Mouse (Mus musculus) embryonic facial prominence, embryonic 14.5 days (tissue): ENCODE measurements around the gene Ccdc110. TPM values are rescaled to one million over a fixed set of nuclear protein-coding genes. Genes with fewer than 3 reads are reported as not detected.

Experiments used
- ATAC-seq: fragments of 200-750 bp; cut with Nextera tagmentation; 2 replicates; pipeline ENCODE4 v1.8.0; 2017; ENCODE audit warnings: low read depth, moderate number of reproducible peaks, moderate TSS enrichment
- DNase-seq: peaks from one replicate; pipeline ENCODE4 v3.0.0-alpha.2; 2015; ENCODE audit warnings: low spot score
- H3K27ac ChIP-seq: fragments of 300-500 bp; sonication (generic); replicated peaks from 2 replicates; pipeline ENCODE4 v1.5.1; 2014; ENCODE audit warnings: low read depth, mild to moderate bottlenecking, low read length, moderate library complexity
- H3K27me3 ChIP-seq: fragments of 300-500 bp; sonication (generic); replicated peaks from 2 replicates; pipeline ENCODE4 v1.6.1; 2014; ENCODE audit warnings: low read length; ENCODE audit not compliant: control insufficient read depth, insufficient read depth
- H3K36me3 ChIP-seq: fragments of 300-500 bp; sonication (generic); 2 replicates; pipeline ENCODE4 v1.6.1; 2014; ENCODE audit warnings: low read length, mixed read lengths; ENCODE audit not compliant: control insufficient read depth, insufficient read depth
- H3K4me1 ChIP-seq: fragments of 300-500 bp; sonication (generic); 2 replicates; pipeline ENCODE4 v1.6.1; 2014; ENCODE audit warnings: antibody characterized with exemption, low read length; ENCODE audit not compliant: control insufficient read depth, insufficient read depth
- H3K4me2 ChIP-seq: fragments of 300-500 bp; sonication (generic); 2 replicates; pipeline ENCODE4 v1.6.1; 2014; ENCODE audit warnings: low read depth, mild to moderate bottlenecking, low read length, moderate library complexity, mixed read lengths
- H3K4me3 ChIP-seq: fragments of 300-500 bp; sonication (generic); 2 replicates; pipeline ENCODE4 v1.5.1; 2014; ENCODE audit warnings: low read depth, mild to moderate bottlenecking, low read length
- H3K9ac ChIP-seq: fragments of 300-500 bp; sonication (generic); 2 replicates; pipeline ENCODE4 v1.6.1; 2014; ENCODE audit warnings: low read depth, mild to moderate bottlenecking, low read length, moderate library complexity, mixed read lengths
- H3K9me3 ChIP-seq: fragments of 300-500 bp; sonication (generic); 2 replicates; pipeline ENCODE4 v1.6.1; 2016; ENCODE audit warnings: low read length; ENCODE audit not compliant: control insufficient read depth
- WGBS: fragments of 180-500 bp; shearing (Covaris S2); extraction: QIAGEN DNeasy Blood & Tissue Kit; methylation state at CpG from one replicate; pipeline ENCODE4 v1.1.7; 2014; 5-methylcytosine and 5-hydroxymethylcytosine counted together
- polyA plus RNA-seq: library from polyadenylated mRNA; unstranded; fragments of >200 nt; fragmentation: Nextera tagmentation; extraction: Ambion mirVana; gene quantifications from 2 replicates; pipeline ENCODE4 v1.2.1, GENCODE M21; 2014

Gene Ccdc110
- polyA plus RNA-seq, 1 experiment from 2014 or later = not detected

- no peak for DNase-seq
- ATAC-seq = no peak
- 58% methylated on average over 2 of the region's 2 CpGs for WGBS
Observed at GRCm38 (mm10) chr8:45950622-45951021, 16.2 kb downstream of the Ccdc110 start.

GRCm38 (mm10) chr8:45970894-45971293, 36.5 kb downstream of the Ccdc110 start:
- DNase-seq (no peak), ATAC-seq (no peak)
- Histone ChIP-seq H3K4me1 (peaks cover 7% of the 10 kb centered on the region; the same call in 1 of the 2 replicates), H3K9me3 (peaks cover 6% of the 10 kb centered on the region), H3K9ac (no peak overlapping the region), H3K4me3 (no peak overlapping the region), H3K27me3 (no peaks in the 10 kb centered on the region), H3K27ac (no peak overlapping the region), H3K36me3 (no peaks in the 10 kb centered on the region), H3K4me2 (no peak overlapping the region)
- WGBS = 95% methylated on average over 12 of the region's 12 CpGs

More at GRCm38 (mm10) chr8:45950622-45951021, 16.2 kb downstream of the Ccdc110 start:
- H3K27me3 ChIP-seq = no peaks in the 10 kb centered on the region
- no peak overlapping the region for H3K4me2 ChIP-seq
- no peak overlapping the region for H3K27ac ChIP-seq
- H3K9ac ChIP-seq = no peak overlapping the region
- H3K4me1 ChIP-seq = no peaks in the 10 kb centered on the region
- H3K4me3 ChIP-seq = no peak overlapping the region
- H3K36me3 ChIP-seq = no peaks in the 10 kb centered on the region
- no peaks in the 10 kb centered on the region for H3K9me3 ChIP-seq

- H3K27ac ChIP-seq = peak overlapping the region; percentile 90; the same call in 1 of the 2 replicates
- H3K9ac ChIP-seq = peak overlapping the region; percentile 81
- peaks cover 6% of the 10 kb centered on the region for H3K9me3 ChIP-seq
- no peak for DNase-seq
- ATAC-seq = no peak
- no peaks in the 10 kb centered on the region for H3K27me3 ChIP-seq
- WGBS = 65% methylated on average over 8 of the region's 8 CpGs
- peaks cover 13% of the 10 kb centered on the region for H3K4me1 ChIP-seq
- H3K4me3 ChIP-seq = 0 out of 2 replicates have a peak overlapping the region, but pooled peaks have one; percentile 67
- H3K4me2 ChIP-seq = peak overlapping the region; percentile 68
- peaks cover 5% of the 10 kb centered on the region; the same call in 1 of the 2 replicates for H3K36me3 ChIP-seq
Observed at GRCm38 (mm10) chr8:45973988-45974505, 39.6 kb downstream of the Ccdc110 start.

GRCm38 (mm10) chr8:45975126-45975836, 40.9 kb downstream of the Ccdc110 start, which contains the start of the genes 1700029J07Rik and Ufsp2:
Gene 1700029J07Rik, minus strand, starts transcription at chr8:45975252.
Gene Ufsp2, plus strand, starts transcription at chr8:45975528.
- no peaks in the 10 kb centered on the region for H3K27me3 ChIP-seq
- H3K9ac ChIP-seq = peak within 1 kb of the TSS; percentile 81
- under 1% methylated on average over 57 of the region's 57 CpGs for WGBS
- DNase-seq = peak; percentile 99
- peak within 1 kb of the TSS; percentile 90 for H3K27ac ChIP-seq
- H3K4me1 ChIP-seq = peaks cover 13% of the 10 kb centered on the region
- peaks cover 7% of the 10 kb centered on the region for H3K36me3 ChIP-seq
- peaks cover 6% of the 10 kb centered on the region for H3K9me3 ChIP-seq
- peak; percentile 99 for ATAC-seq
- H3K4me3 ChIP-seq = peak within 1 kb of the TSS; percentile 67
- peak within 1 kb of the TSS; percentile 68 for H3K4me2 ChIP-seq

GRCm38 (mm10) chr8:45975837-45976468, 41.5 kb downstream of the Ccdc110 start:
- WGBS = 52% methylated on average over 11 of the region's 11 CpGs
- no peaks in the 10 kb centered on the region for H3K27me3 ChIP-seq
- H3K9ac ChIP-seq = peak overlapping the region; percentile 81
- H3K4me3 ChIP-seq = peak overlapping the region; percentile 67
- peaks cover 2% of the 10 kb centered on the region for H3K9me3 ChIP-seq
- peak overlapping the region; percentile 68 for H3K4me2 ChIP-seq
- peaks cover 12% of the 10 kb centered on the region for H3K36me3 ChIP-seq
- DNase-seq (peak; percentile 46), ATAC-seq (no peak)
- peak overlapping the region; percentile 90 for H3K27ac ChIP-seq
- H3K4me1 ChIP-seq = peaks cover 13% of the 10 kb centered on the region

- H3K9ac ChIP-seq = no peak overlapping the region
- no peaks in the 10 kb centered on the region for H3K4me1 ChIP-seq
- WGBS = 67% methylated on average over 3 of the region's 3 CpGs
- H3K27ac ChIP-seq = no peak overlapping the region
- ATAC-seq (no peak), DNase-seq (no peak)
- peaks cover 53% of the 10 kb centered on the region for H3K36me3 ChIP-seq
- H3K4me3 ChIP-seq = no peak overlapping the region
- no peaks in the 10 kb centered on the region for H3K9me3 ChIP-seq
- H3K27me3 ChIP-seq = no peaks in the 10 kb centered on the region
- no peak overlapping the region for H3K4me2 ChIP-seq
Observed at GRCm38 (mm10) chr8:45986665-45987064, 52.2 kb downstream of the Ccdc110 start.

- WGBS = 47% methylated on average over 2 of the region's 2 CpGs
- Histone ChIP-seq H3K9ac (no peak overlapping the region), H3K9me3 (no peaks in the 10 kb centered on the region), H3K27me3 (no peaks in the 10 kb centered on the region), H3K4me3 (no peak overlapping the region), H3K27ac (no peak overlapping the region), H3K36me3 (peaks cover 43% of the 10 kb centered on the region), H3K4me2 (no peak overlapping the region), H3K4me1 (no peaks in the 10 kb centered on the region)
- ATAC-seq (no peak), DNase-seq (no peak)
Observed at GRCm38 (mm10) chr8:45988189-45988588, 53.8 kb downstream of the Ccdc110 start.

- no peak overlapping the region for H3K27ac ChIP-seq
- no peak overlapping the region for H3K4me3 ChIP-seq
- WGBS = 92% methylated on average over 4 of the region's 4 CpGs
- no peak overlapping the region for H3K9ac ChIP-seq
- ATAC-seq = no peak
- no peaks in the 10 kb centered on the region for H3K9me3 ChIP-seq
- no peaks in the 10 kb centered on the region for H3K27me3 ChIP-seq
- H3K4me2 ChIP-seq = no peak overlapping the region
- H3K4me1 ChIP-seq = no peaks in the 10 kb centered on the region
- peaks cover 35% of the 10 kb centered on the region for H3K36me3 ChIP-seq
- DNase-seq = no peak
Observed at GRCm38 (mm10) chr8:45990631-45991310, 56.4 kb downstream of the Ccdc110 start.
